Mouse (Mus musculus) intestine, postnatal 0 days (tissue): ENCODE measurements around the gene Ffar1. TPM values are rescaled to one million over a fixed set of nuclear protein-coding genes. Genes with fewer than 3 reads are reported as not detected.
A peak's percentile ranks its signal among the peaks of the same experiment; 100 is the strongest.

ENCODE experiments used
- ATAC-seq: fragments of 200-750 bp; cut with Nextera tagmentation; 2 replicates; pipeline ENCODE4 v1.8.0; 2017; ENCODE audit warnings: mild to moderate bottlenecking, moderate TSS enrichment, moderate library complexity
- H3K27ac ChIP-seq: fragments of 300-500 bp; sonication (generic); 2 replicates; pipeline ENCODE4 v1.5.1; 2014; ENCODE audit warnings: mild to moderate bottlenecking, low read depth, low read length, moderate library complexity
- H3K27me3 ChIP-seq: fragments of 300-500 bp; sonication (generic); replicated peaks from 2 replicates; pipeline ENCODE4 v1.6.1; 2014; ENCODE audit warnings: low read length, mixed read lengths; ENCODE audit not compliant: control insufficient read depth, insufficient read depth
- H3K36me3 ChIP-seq: fragments of 300-500 bp; sonication (generic); 2 replicates; pipeline ENCODE4 v1.6.1; 2014; ENCODE audit warnings: mild to moderate bottlenecking, moderate library complexity; ENCODE audit not compliant: control insufficient read depth, insufficient read depth
- H3K4me1 ChIP-seq: fragments of 300-500 bp; sonication (generic); replicated peaks from 2 replicates; pipeline ENCODE4 v1.6.1; 2014; ENCODE audit warnings: antibody characterized with exemption, low read length, mixed read lengths; ENCODE audit not compliant: control insufficient read depth, insufficient read depth
- H3K4me2 ChIP-seq: fragments of 300-500 bp; sonication (generic); replicated peaks from 2 replicates; pipeline ENCODE4 v1.6.1; 2014; ENCODE audit warnings: low read depth, mild to moderate bottlenecking, moderate library complexity
- H3K4me3 ChIP-seq: fragments of 300-500 bp; sonication (generic); 2 replicates; pipeline ENCODE4 v1.5.1; 2014; ENCODE audit warnings: low read depth, low read length
- H3K9ac ChIP-seq: fragments of 300-500 bp; sonication (generic); 2 replicates; pipeline ENCODE4 v1.6.1; 2014; ENCODE audit warnings: mild to moderate bottlenecking, low read depth, low read length
- H3K9me3 ChIP-seq: fragments of 300-500 bp; sonication (generic); 2 replicates; pipeline ENCODE4 v1.6.1; 2016; ENCODE audit warnings: mixed run types; ENCODE audit not compliant: control insufficient read depth
- CTCF ChIP-seq: sonication (generic); IDR thresholded peaks from 2 replicates; pipeline ENCODE4 v1.5.1; 2016; ENCODE audit warnings: low read depth, mild to moderate bottlenecking, control low read depth, antibody characterized with exemption, moderate library complexity
- WGBS: fragments of 180-500 bp; shearing (Covaris S2); extraction: QIAGEN DNeasy Blood & Tissue Kit; methylation state at CpG from one replicate; pipeline ENCODE4 v1.1.7; 2014; 5-methylcytosine and 5-hydroxymethylcytosine counted together
- polyA plus RNA-seq: library from polyadenylated mRNA; unstranded; fragments of >200 nt; fragmentation: Nextera tagmentation; extraction: Ambion mirVana; gene quantifications from 2 replicates; pipeline ENCODE4 v1.2.1, GENCODE M21; 2015

Ffar1 gene
- polyA plus RNA-seq, 1 experiment from 2014 or later = 0.13 TPM

DNA sequence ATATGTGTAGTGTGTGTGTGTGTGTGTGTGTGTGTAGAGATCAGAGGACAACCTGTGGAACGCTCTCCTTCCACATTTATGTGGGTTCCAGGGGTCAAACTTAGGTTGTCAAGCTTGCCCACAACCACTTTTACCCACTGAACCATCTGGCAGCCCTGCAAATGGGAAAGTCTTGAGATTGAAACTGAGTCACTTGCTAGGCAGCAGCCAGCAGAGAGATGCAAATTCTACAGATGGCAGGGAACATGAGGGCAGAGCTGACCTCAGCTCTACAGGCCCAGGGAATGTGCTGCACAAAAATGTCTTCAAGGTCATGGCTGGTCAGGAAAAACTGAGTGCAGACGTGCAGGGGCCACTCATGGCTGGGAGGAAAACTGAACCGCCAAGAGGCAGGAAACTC, 20.0 kb upstream of the Ffar1 start:
- H3K9me3 ChIP-seq = no peaks in the 10 kb centered on the region
- H3K9ac ChIP-seq = no peak overlapping the region
- H3K4me3 ChIP-seq = no peak overlapping the region
- no peak for ATAC-seq
- H3K36me3 ChIP-seq = no peaks in the 10 kb centered on the region
- H3K27me3 ChIP-seq = no peaks in the 10 kb centered on the region
- no peak for TF ChIP-seq CTCF
- no peak overlapping the region for H3K4me2 ChIP-seq
- whole genome bisulfite sequencing = 70% methylated on average over 3 of the region's 3 CpGs
- no peaks in the 10 kb centered on the region for H3K4me1 ChIP-seq
- H3K27ac ChIP-seq = no peak overlapping the region

- H3K4me3 ChIP-seq = no peak within 1 kb of the TSS
- no peak within 1 kb of the TSS for H3K9ac ChIP-seq
- H3K4me1 ChIP-seq = no peaks in the 10 kb centered on the region
- no peaks in the 10 kb centered on the region for H3K9me3 ChIP-seq
- no peak for TF ChIP-seq CTCF
- no peaks in the 10 kb centered on the region for H3K27me3 ChIP-seq
- no peaks in the 10 kb centered on the region for H3K36me3 ChIP-seq
- H3K4me2 ChIP-seq = no peak within 1 kb of the TSS
- no peak for ATAC-seq
- no peak within 1 kb of the TSS for H3K27ac ChIP-seq
- 51% methylated on average over 7 of the region's 7 CpGs for WGBS
These were observed 18.8 kb upstream of the Ffar1 start, which contains the start of gene Cd22 for GRCm38 (mm10) chr7:30880176-30880575. Gene Cd22 (minus strand): TSS chr7:30880342.

DNA sequence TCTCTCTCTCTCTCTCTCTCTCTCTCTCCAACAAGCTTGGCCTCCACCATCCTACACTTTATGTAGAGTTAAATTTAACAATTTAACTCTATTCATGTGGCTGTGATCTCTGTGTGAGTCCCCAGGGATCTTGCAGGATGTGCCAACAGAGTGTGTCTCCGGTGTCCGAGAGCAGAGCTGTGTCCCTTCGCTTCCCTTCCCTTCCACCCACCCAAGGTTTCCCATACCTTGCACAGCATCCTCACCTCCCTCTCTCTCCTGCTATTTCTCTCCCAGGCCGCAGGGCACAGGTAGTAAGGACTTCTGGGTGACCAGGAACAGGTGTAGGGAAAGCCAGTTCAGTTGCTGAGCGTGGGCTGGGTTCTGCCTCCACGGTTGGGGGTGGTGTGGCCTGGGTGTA, 17.6 kb upstream of the Ffar1 start:
- Histone ChIP-seq H3K4me2 (no peak overlapping the region), H3K27ac (no peak overlapping the region), H3K4me1 (no peaks in the 10 kb centered on the region), H3K36me3 (no peaks in the 10 kb centered on the region), H3K9me3 (no peaks in the 10 kb centered on the region), H3K4me3 (no peak overlapping the region), H3K9ac (no peak overlapping the region), H3K27me3 (no peaks in the 10 kb centered on the region)
- 66% methylated on average over 6 of the region's 6 CpGs for WGBS
- no peak for ATAC-seq
- TF ChIP-seq CTCF = no peak

DNA sequence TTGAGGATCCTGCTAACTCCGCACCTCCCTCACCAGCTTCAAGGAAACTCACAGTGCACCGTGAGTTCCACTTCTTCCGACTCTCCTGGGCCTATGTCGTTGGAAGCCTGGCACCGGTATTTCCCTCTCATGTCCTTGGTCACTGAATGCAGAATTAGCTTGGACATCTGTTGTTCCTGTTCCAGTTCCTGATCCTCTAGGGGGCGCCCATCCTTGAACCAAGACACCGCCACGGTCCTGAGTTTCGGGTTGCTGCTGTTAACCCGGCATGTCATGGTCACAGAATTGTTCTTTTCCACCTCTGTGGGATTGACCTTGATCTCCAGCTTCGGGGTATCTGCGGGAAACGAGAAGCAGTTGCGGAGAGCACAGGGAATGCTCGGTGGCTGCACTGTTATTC, 11.7 kb upstream of the Ffar1 start:
- Histone ChIP-seq H3K36me3 (no peaks in the 10 kb centered on the region), H3K4me3 (0 out of 2 replicates have a peak overlapping the region, but pooled peaks have one; percentile 5), H3K27ac (no peak overlapping the region), H3K27me3 (no peaks in the 10 kb centered on the region), H3K4me2 (peak overlapping the region; percentile 32), H3K9ac (no peak overlapping the region), H3K4me1 (no peaks in the 10 kb centered on the region), H3K9me3 (no peaks in the 10 kb centered on the region)
- 17% methylated on average over 15 of the region's 15 CpGs for WGBS
- ATAC-seq = no peak
- TF ChIP-seq CTCF = peak; percentile 82

DNA sequence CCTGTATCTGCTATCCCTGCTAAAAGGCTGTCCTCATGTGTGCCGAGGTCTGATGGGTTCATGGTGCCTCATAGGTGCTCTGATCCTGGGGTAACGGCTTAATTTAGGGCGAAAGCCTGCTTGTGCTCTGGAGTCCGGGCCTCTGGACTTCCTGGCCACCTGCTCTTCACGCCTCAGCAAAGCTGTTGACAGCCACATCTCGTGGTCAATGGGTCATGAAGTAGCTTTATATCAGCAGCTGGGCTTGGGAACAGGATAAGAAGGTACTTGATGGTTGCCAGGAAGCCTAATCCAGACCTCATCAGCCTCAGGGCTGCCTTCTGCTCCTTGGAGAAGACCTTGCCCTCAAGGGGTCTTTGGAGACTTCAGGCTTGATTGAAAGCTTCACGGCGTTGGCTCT, 2.0 kb upstream of the Ffar1 start:
- 74% methylated on average over 8 of the region's 8 CpGs for WGBS
- no peak overlapping the region for H3K4me3 ChIP-seq
- ATAC-seq = no peak
- no peak for TF ChIP-seq CTCF
- H3K27me3 ChIP-seq = no peaks in the 10 kb centered on the region
- no peak overlapping the region for H3K27ac ChIP-seq
- H3K4me2 ChIP-seq = no peak overlapping the region
- H3K9me3 ChIP-seq = no peaks in the 10 kb centered on the region
- H3K36me3 ChIP-seq = no peaks in the 10 kb centered on the region
- no peak overlapping the region for H3K9ac ChIP-seq
- no peaks in the 10 kb centered on the region for H3K4me1 ChIP-seq

GRCm38 (mm10) chr7:30859635-30860402, 1.5 kb downstream of the Ffar1 start:
- no peak overlapping the region for H3K4me3 ChIP-seq
- no peaks in the 10 kb centered on the region for H3K9me3 ChIP-seq
- ATAC-seq = peak; percentile 46; the same call in 1 of the 2 replicates
- H3K36me3 ChIP-seq = no peaks in the 10 kb centered on the region
- H3K4me2 ChIP-seq = peak overlapping the region; percentile 52; the same call in 1 of the 2 replicates
- TF ChIP-seq CTCF = peak; percentile 80
- H3K27me3 ChIP-seq = no peaks in the 10 kb centered on the region
- no peaks in the 10 kb centered on the region for H3K4me1 ChIP-seq
- WGBS = 9% methylated on average over 15 of the region's 16 CpGs
- H3K9ac ChIP-seq = no peak overlapping the region
- H3K27ac ChIP-seq = no peak overlapping the region
